Mouse (Mus musculus): ENCODE data around the gene Gm17490.
"Not testable (repeated sequence)": the region's sequence is repeated elsewhere in the genome, so short reads cannot be mapped to it uniquely, and the experiment has no call there.

Gm17490 gene

DNA sequence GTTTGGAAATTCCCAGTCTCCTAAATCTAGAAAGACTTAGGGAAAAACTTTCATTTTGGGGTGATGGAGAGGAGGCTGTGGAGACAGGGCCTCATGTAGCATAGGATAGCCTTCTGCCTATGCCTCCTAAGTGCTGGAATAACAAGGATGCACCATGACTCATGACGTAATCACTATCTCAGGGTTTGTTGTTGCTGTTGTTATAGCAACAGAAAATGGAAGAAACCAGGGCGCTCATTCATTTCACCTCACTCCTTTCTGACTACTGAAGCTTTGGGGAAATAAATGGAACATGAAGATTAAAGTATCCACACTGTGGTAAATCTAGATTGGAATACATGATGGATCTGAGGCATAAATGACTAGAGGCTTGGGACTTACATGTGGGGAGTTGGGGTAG, 2.3 kb downstream of the Gm17490 start:
- no peak for DNase-seq (ENCODE audit: low spot score)

DNA sequence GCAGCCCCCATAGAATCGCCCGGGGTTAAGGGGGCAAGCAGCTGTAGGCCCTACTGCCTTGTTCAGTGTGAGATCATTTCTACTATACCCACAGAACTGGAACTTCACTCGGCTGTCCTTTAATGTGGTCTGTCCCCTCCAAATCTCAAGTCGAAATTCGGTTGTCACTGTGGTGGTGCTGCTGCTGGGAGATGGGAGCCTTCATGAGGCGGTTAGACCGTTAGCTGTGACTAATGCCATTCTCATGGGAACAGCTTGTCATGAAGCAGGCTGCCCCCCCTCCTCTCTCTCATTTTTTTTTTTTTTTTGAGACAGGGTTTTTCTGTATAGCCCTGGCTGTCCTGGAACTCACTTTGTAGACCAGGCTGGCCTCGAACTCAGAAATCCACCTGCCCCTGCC, 2.9 kb downstream of the Gm17490 start:
- DNase-seq (ENCODE audit: low spot score), result no peak

DNA sequence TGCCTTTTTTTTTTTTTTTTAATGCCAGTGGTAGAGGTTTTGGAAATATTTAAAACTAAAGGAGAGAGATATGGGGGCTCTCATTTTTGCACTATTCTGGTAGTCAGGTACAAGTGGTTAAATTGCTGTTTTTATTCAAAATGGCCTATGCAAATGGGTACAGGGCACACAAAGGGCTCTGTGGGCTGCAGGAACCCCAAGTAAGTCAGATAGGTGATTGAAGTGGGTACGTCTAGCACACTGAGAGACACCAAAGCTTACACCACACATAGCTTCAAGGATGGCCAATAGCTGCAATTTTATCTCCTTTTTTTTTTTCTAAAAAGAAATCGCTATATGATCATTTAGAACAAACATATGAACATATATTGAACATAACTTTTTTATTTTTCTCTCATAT, 6.5 kb downstream of the Gm17490 start:
- DNase-seq (ENCODE audit: low spot score), result no peak

DNA sequence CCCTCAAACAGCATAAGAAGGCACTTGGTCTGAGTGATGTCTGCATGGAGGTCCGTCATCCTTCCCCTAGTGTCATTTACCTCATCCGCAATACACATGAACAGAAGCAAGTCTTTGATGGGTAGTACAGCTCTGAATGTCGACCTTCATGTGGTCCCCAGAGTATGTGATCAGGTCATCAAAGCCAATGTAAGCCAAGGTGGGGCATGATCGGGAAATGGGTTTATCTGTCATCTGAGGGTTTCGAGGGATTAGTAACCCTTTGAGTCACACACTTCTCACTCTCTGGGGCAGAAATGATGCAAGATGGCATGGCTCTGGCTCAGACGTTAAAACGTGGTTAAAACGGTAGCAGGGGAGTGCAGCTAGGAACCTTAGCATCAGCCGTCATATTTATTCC, 9.2 kb downstream of the Gm17490 start:
- DNase-seq (ENCODE audit: low spot score), result no peak

DNA sequence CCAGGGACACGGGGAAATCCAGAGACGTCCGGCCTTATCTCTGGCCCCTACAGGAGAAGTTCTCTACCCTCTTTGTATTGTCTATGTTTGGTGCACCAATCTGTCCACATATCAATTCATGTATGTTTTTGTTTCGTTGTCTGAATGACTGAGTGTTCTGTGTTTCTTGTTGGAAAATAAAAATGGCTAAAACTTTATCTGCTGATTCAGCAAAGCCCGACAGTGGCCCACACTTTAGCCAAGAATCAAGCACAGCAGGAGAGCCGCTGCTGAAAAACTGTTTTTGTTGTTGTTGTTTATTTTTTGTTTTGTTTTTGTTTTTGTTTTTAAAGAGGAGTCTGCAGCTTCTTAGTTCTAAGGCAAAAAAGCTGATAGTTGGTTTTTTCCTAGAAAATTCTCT, 13.1 kb downstream of the Gm17490 start:
- DNase-seq (ENCODE audit: low spot score), result not testable (repeated sequence)

DNA sequence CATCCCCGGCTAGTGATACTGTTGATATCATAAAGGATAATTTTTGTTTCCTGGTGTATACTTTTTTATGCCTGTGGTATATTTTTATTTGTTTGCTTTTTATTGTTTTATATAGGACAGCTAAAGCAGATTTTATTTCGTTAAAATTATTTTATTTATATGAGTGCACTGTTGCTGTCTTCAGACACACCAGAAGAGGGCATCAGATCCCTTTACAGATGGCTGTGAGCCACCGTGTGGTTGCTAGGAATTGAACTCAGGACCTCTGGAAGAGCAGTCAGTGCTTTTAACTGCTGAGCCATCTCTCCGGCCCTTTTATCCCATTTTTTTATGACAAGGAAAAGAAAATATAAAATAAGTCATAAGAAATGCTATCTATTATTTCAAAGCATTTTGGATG, 19.3 kb downstream of the Gm17490 start:
- not testable (repeated sequence) for DNase-seq (ENCODE audit: low spot score)

DNA sequence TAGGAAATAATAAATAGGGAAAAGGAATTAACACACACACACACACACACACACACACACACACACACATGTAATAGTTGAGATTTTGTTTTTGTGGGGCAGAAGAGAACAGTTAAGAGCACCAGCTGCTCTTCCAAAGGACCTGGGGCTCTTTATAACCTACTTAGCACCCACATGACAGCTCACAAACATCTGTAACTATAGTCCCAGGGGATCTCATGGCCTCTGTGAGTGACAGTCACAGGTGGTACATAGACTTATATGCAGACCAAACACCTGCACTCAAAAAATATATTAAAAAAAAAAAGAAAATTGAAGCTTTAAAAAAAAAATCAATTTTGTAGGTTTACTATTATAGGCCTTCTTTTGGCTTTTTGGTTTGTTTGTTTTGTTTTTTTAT, 21.2 kb downstream of the Gm17490 start:
- DNase-seq (ENCODE audit: low spot score), result no peak

DNA sequence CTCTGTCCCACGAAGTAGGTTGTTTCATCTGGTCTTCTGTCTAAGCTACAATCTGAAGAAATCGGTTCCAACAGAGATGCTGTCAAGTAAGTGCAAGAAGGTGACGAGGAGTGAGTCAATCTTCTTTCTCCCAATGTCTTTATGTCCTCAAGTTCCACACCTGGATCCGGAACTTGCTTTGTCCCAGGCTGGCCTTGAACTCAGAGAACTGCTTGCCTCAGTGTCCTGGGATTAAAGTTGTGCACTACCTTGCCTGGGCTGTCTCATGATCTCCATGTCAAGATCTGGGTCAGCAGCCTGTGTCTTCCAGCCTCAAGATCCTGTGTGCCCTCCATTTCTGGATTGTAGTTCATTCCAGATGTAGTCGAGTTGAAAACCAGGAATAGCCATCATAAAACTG, 22.0 kb downstream of the Gm17490 start, which contains the start of gene Rbm17:
Rbm17 (minus strand) TSS at position 101 of the 400 bp plus-strand sequence.
- no peak for DNase-seq (ENCODE audit: low spot score)

DNA sequence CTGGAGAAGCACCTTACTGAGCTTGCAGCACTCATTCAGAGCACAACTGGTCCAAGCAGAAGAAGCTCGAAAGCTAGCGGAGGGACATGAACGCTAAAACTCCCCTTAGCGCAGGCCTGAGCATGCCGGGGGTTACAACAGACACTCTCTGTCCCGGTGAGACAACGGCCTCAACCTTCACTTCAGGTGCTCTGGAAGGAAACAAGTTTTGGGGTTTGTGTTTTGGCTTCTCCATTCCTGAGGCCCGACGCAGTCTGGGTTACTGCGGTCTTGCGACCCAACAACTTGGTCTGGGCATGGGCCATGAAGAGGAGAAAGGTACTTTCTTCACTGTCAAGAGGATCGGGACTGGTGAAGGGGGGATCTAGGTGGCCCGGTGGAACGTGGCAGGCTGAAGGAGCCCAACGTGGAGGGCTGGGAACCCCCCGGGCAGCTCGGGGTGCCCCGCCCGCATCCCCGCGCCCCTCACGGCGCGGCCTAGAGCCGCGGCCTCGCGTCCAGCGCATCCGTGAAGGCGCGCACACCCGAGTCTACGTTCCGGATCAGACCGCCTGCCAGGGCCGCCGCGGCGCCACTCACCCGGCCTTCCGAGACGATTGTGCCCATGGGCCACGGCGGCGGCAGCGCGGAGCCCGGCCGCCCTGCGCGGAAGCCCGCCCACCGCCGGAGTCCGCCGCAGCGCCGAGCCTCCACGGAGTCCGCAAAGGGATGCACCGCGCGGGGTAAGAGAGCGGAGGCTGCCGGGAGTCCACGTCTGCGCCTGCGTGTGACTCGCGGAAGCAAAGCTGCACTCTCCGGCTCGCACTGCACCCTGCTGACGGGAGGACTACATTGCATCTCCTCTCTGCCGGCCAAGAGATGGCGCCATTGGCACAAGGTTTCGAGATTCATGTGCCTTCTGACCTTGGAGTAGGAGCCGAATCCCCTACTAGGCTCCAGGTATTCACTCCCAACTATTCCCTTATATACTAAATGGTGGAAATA, 23.3 kb downstream of the Gm17490 start:
- DNase-seq (ENCODE audit: low spot score), result peak; percentile 95

DNA sequence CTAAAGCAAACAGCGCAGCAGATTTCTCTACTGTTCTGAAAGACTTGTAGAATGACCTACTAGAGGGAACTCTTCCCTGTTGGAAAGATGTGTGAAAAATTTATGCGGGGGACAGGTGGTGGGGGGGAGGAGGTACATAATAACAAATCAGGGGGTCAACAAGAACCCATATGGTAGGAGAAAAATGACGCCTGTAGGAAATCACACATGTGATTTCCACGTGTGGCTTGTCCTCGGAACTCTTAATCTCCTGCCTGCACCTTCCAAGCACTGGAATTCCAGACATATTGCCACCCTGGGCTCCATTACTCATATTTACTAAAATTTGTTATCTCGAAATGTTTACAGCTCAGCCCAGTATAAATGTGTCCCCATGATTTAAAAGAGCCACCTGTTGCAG, 24.3 kb downstream of the Gm17490 start:
- DNase-seq (ENCODE audit: low spot score), result no peak

DNA sequence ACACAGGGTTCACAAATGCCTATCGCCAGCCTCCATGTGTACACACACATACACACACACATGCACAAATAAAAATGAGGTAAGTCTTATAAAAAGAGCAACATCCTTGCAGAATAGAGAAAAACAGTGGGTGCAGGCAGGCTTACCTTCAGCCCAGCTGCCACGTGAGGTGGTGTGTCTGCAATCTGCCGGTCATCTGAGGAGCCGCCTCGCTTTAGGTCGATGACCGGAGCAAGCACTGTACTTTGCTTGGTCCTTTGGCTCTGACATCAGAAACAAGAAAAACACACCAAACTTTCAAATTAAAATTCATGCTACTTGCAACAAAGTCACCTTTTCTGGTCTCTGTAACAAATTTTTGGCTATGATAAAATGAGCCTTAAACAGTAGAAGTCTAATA, 28.2 kb downstream of the Gm17490 start:
- no peak for DNase-seq (ENCODE audit: low spot score)

DNA sequence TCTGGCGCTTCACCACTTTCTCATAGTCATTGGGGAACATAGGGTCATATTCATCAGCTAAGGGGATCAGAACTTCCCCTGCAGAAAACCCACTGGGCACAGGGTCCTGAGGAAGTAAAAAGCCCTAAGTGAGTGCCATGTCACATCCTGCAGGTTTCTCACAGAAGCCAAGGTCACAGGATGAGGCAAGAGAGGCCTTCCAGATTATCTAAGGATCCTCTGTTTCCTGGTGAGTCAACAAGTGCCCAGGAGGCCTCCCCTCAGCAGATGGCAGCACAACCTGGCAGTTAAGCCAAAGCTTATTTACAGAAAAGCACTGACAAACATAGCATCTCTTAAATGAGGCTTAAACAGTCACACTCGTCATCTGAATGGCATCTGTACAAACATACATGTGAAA, 29.4 kb downstream of the Gm17490 start:
- DNase-seq (ENCODE audit: low spot score), result no peak

DNA sequence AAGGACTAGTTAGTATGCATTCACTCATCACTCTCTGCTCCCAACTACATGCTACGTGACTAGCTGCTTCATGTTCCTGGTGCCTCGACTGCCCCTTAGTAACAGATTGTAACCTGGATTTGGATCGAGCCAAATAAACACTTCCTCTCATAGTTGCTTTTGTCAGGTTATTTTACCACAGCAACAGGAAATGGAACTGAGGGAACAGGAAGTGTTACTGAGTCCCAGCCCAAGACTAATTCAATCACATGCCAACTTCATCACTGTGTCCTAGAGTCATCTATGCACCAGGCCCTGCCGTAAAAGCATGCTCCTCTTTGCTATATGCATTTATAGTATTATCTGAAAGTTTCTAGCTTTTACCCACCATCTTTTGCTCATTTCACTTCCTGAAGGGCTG, 38.1 kb downstream of the Gm17490 start:
- DNase-seq (ENCODE audit: low spot score), result no peak

DNA sequence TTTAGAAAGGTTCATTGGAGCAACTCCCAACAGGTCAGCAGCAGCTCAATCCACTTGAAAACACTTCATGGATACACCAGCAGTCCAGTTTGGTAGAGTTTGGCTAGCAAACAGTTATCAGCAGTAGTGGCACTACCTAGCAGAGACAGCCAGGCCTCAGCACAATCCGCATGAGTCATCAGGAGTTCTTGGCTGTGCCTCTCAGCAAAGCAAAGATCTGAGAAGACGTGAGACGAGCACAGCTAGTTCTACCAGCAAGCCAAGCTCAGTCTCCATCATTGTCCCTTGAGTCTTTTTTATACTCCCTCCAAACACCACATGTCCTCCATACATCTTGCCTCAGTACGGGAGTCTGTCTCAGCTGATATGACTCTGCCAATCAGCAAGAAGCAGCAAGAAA, 46.7 kb downstream of the Gm17490 start:
- DNase-seq (ENCODE audit: low spot score), result no peak

DNA sequence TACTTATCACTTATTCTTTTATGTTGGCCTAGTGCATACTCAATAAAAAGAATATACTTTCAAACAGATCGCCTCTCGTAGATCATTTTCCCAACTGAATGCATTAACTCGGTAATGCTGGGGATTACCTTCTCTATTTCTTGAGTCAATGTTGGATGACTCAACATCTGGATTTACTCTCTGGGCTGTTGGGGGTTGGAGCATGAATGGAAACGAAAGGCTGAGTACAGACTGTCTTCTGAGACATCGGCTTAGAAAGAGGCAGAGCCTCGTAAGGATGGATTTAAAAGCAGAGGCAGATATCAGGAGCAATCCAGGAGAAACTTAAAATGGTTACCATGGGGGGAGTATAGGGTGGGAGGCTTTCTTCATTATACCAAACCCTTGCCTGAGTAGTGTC, 47.9 kb downstream of the Gm17490 start:
- DNase-seq (ENCODE audit: low spot score), result no peak

Measured in ovary, postnatal 36 days (tissue).